Mouse (Mus musculus) kidney, embryonic 14.5 days (tissue): Measurements from ENCODE around the gene Dnajb4. TPM values are rescaled to one million over a fixed set of nuclear protein-coding genes. Genes with fewer than 3 reads are reported as not detected.
"Not testable (repeated sequence)": the region's sequence is repeated elsewhere in the genome, so short reads cannot be mapped to it uniquely, and the experiment has no call there.

Source experiments
- ATAC-seq: fragments of 200-750 bp; cut with Nextera tagmentation; 2 replicates; pipeline ENCODE4 v1.8.0; 2017; ENCODE audit warnings: moderate number of reproducible peaks, mild to moderate bottlenecking, moderate TSS enrichment, moderate library complexity; ENCODE audit not compliant: low FRiP score, low TSS enrichment
- H3K27ac ChIP-seq: fragments of 300-500 bp; sonication (generic); 2 replicates; pipeline ENCODE4 v1.5.1; 2014; ENCODE audit warnings: low read depth, mild to moderate bottlenecking, low read length, moderate library complexity, mixed read lengths
- H3K27me3 ChIP-seq: fragments of 300-500 bp; sonication (generic); 2 replicates; pipeline ENCODE4 v1.6.1; 2014; ENCODE audit warnings: mild to moderate bottlenecking, low read length; ENCODE audit not compliant: control insufficient read depth, insufficient read depth
- H3K36me3 ChIP-seq: fragments of 300-500 bp; sonication (generic); 2 replicates; pipeline ENCODE4 v1.6.1; 2014; ENCODE audit warnings: low read length, mixed read lengths; ENCODE audit not compliant: control insufficient read depth, insufficient read depth
- H3K4me1 ChIP-seq: fragments of 300-500 bp; sonication (generic); 2 replicates; pipeline ENCODE4 v1.6.1; 2014; ENCODE audit warnings: low read length, mixed read lengths; ENCODE audit not compliant: control insufficient read depth, insufficient read depth
- H3K4me2 ChIP-seq: fragments of 300-500 bp; sonication (generic); replicated peaks from 2 replicates; pipeline ENCODE4 v1.6.1; 2014; ENCODE audit warnings: low read depth, mild to moderate bottlenecking, low read length
- H3K4me3 ChIP-seq: fragments of 300-500 bp; sonication (generic); 2 replicates; pipeline ENCODE4 v1.5.1; 2014; ENCODE audit warnings: mild to moderate bottlenecking, low read length
- H3K9ac ChIP-seq: fragments of 300-500 bp; sonication (generic); 2 replicates; pipeline ENCODE4 v1.6.1; 2014; ENCODE audit warnings: low read depth, mild to moderate bottlenecking, low read length, moderate library complexity
- H3K9me3 ChIP-seq: fragments of 300-500 bp; sonication (generic); 2 replicates; pipeline ENCODE4 v1.6.1; 2016; ENCODE audit warnings: low read length; ENCODE audit not compliant: control insufficient read depth
- WGBS: fragments of 180-500 bp; shearing (Covaris S2); extraction: QIAGEN DNeasy Blood & Tissue Kit; methylation state at CpG from one replicate; pipeline ENCODE4 v1.1.7; 2014; 5-methylcytosine and 5-hydroxymethylcytosine counted together
- polyA plus RNA-seq: library from polyadenylated mRNA; unstranded; fragments of >200 nt; fragmentation: Nextera tagmentation; extraction: Ambion mirVana; gene quantifications from 2 replicates; pipeline ENCODE4 v1.2.1, GENCODE M21; 2014

Gene Dnajb4
- polyA plus RNA-seq, 1 experiment from 2014 or later = 26.2 TPM

GRCm38 (mm10) chr3:152202942-152203341, 7.2 kb downstream of the Dnajb4 start:
- no peak overlapping the region for H3K9ac ChIP-seq
- H3K27ac ChIP-seq = no peak overlapping the region
- H3K27me3 ChIP-seq = no peaks in the 10 kb centered on the region
- H3K4me3 ChIP-seq = no peak overlapping the region
- ATAC-seq = no peak
- H3K4me2 ChIP-seq = no peak overlapping the region
- no peaks in the 10 kb centered on the region for H3K4me1 ChIP-seq
- no peaks in the 10 kb centered on the region for H3K36me3 ChIP-seq
- no peaks in the 10 kb centered on the region for H3K9me3 ChIP-seq

GRCm38 (mm10) chr3:152201651-152202050, 8.5 kb downstream of the Dnajb4 start:
- Histone ChIP-seq H3K36me3 (no peaks in the 10 kb centered on the region), H3K4me1 (no peaks in the 10 kb centered on the region), H3K4me3 (no peak overlapping the region), H3K27me3 (no peaks in the 10 kb centered on the region), H3K4me2 (no peak overlapping the region), H3K27ac (no peak overlapping the region), H3K9me3 (no peaks in the 10 kb centered on the region), H3K9ac (no peak overlapping the region)
- WGBS = 70% methylated on average over 2 of the region's 2 CpGs
- ATAC-seq = no peak

GRCm38 (mm10) chr3:152201181-152201580, 8.9 kb downstream of the Dnajb4 start:
- Histone ChIP-seq H3K4me2 (no peak overlapping the region), H3K9ac (no peak overlapping the region), H3K36me3 (no peaks in the 10 kb centered on the region), H3K4me3 (no peak overlapping the region), H3K27me3 (no peaks in the 10 kb centered on the region), H3K9me3 (no peaks in the 10 kb centered on the region), H3K4me1 (no peaks in the 10 kb centered on the region), H3K27ac (no peak overlapping the region)
- ATAC-seq = no peak
- WGBS = 93% methylated on average over 3 of the region's 3 CpGs

- no peak overlapping the region for H3K9ac ChIP-seq
- no peak overlapping the region for H3K4me3 ChIP-seq
- H3K4me2 ChIP-seq = no peak overlapping the region
- WGBS = 74% methylated on average over 3 of the region's 3 CpGs
- H3K36me3 ChIP-seq = no peaks in the 10 kb centered on the region
- H3K27ac ChIP-seq = no peak overlapping the region
- H3K9me3 ChIP-seq = no peaks in the 10 kb centered on the region
- H3K4me1 ChIP-seq = no peaks in the 10 kb centered on the region
- no peak for ATAC-seq
- no peaks in the 10 kb centered on the region for H3K27me3 ChIP-seq
These were observed 11.0 kb downstream of the Dnajb4 start for GRCm38 (mm10) chr3:152199125-152199524.

- not testable (repeated sequence) for H3K4me1 ChIP-seq, H3K27me3 ChIP-seq, H3K4me3 ChIP-seq, H3K9me3 ChIP-seq, ATAC-seq, H3K27ac ChIP-seq, H3K36me3 ChIP-seq, H3K9ac ChIP-seq, H3K4me2 ChIP-seq
- 41% methylated on average over 2 of the region's 2 CpGs for WGBS
These were observed 12.9 kb downstream of the Dnajb4 start for GRCm38 (mm10) chr3:152197246-152197645.

- H3K36me3 ChIP-seq = no peaks in the 10 kb centered on the region
- no peaks in the 10 kb centered on the region for H3K27me3 ChIP-seq
- H3K27ac ChIP-seq = peak overlapping the region; percentile 89
- no peaks in the 10 kb centered on the region for H3K9me3 ChIP-seq
- H3K9ac ChIP-seq = peak overlapping the region; percentile 70
- H3K4me2 ChIP-seq = peak overlapping the region; percentile 54
- peaks cover 16% of the 10 kb centered on the region; the same call in 1 of the 2 replicates for H3K4me1 ChIP-seq
- peak overlapping the region; percentile 45 for H3K4me3 ChIP-seq
- ATAC-seq = peak; percentile 98
- WGBS = under 1% methylated on average over 17 of the region's 17 CpGs
These were observed 16.4 kb downstream of the Dnajb4 start for GRCm38 (mm10) chr3:152193635-152194097.

GRCm38 (mm10) chr3:152193177-152193576, 16.9 kb downstream of the Dnajb4 start:
- 9% methylated on average over 7 of the region's 7 CpGs for WGBS
- peak overlapping the region; percentile 70 for H3K9ac ChIP-seq
- H3K4me3 ChIP-seq = peak overlapping the region; percentile 45
- no peaks in the 10 kb centered on the region for H3K9me3 ChIP-seq
- peak overlapping the region; percentile 89 for H3K27ac ChIP-seq
- no peak for ATAC-seq
- H3K4me2 ChIP-seq = peak overlapping the region; percentile 54
- peaks cover 16% of the 10 kb centered on the region; the same call in 1 of the 2 replicates for H3K4me1 ChIP-seq
- H3K36me3 ChIP-seq = no peaks in the 10 kb centered on the region
- no peaks in the 10 kb centered on the region for H3K27me3 ChIP-seq

- Histone ChIP-seq H3K27ac (peak overlapping the region; percentile 78), H3K36me3 (no peaks in the 10 kb centered on the region), H3K4me2 (peak overlapping the region; percentile 51), H3K9ac (peak overlapping the region; percentile 54), H3K4me1 (peaks cover 16% of the 10 kb centered on the region; the same call in 1 of the 2 replicates), H3K9me3 (no peaks in the 10 kb centered on the region), H3K27me3 (no peaks in the 10 kb centered on the region), H3K4me3 (peak overlapping the region; percentile 45)
- WGBS = 16% methylated on average over 9 of the region's 11 CpGs
- 0 out of 2 replicates have a peak, but pooled peaks have one; percentile 9 for ATAC-seq
These were observed 17.7 kb downstream of the Dnajb4 start for GRCm38 (mm10) chr3:152192238-152192931.

GRCm38 (mm10) chr3:152191791-152192237, 18.3 kb downstream of the Dnajb4 start:
- H3K4me3 ChIP-seq = peak overlapping the region; percentile 45
- H3K27me3 ChIP-seq = no peaks in the 10 kb centered on the region
- peak; percentile 36 for ATAC-seq
- H3K4me2 ChIP-seq = peak overlapping the region; percentile 51
- H3K4me1 ChIP-seq = peaks cover 16% of the 10 kb centered on the region; the same call in 1 of the 2 replicates
- WGBS = 12% methylated on average over 6 of the region's 6 CpGs
- H3K36me3 ChIP-seq = no peaks in the 10 kb centered on the region
- H3K9ac ChIP-seq = peak overlapping the region; percentile 54
- H3K9me3 ChIP-seq = no peaks in the 10 kb centered on the region
- peak overlapping the region; percentile 78 for H3K27ac ChIP-seq
